Mouse (Mus musculus): Measurements from ENCODE around the gene Cmss1. TPM values are rescaled to one million over a fixed set of nuclear protein-coding genes. Genes with fewer than 3 reads are reported as not detected.

Gene Cmss1
- polyA plus RNA-seq, 1 experiment from 2014 or later, result 18.6 TPM

- peak; percentile 50; the same call in 1 of the 2 replicates for ATAC-seq (ENCODE audit: low read depth)
Measured at GRCm38 (mm10) chr16:57502230-57502629, 104.4 kb downstream of the Cmss1 start.

GRCm38 (mm10) chr16:57500851-57501250 lies 105.8 kb downstream of the Cmss1 start:
- WGBS (ENCODE audit: insufficient replicate concordance), result 41% methylated on average over 3 of the region's 3 CpGs
- Histone ChIP-seq H3K4me1 (ENCODE audit: control insufficient read depth, low read depth, low read length) (no peaks in the 10 kb centered on the region), H3K4me2 (ENCODE audit: low read depth, low read length) (no peak overlapping the region), H3K9ac (ENCODE audit: low read depth, low read length) (no peak overlapping the region), H3K27me3 (ENCODE audit: control insufficient read depth, insufficient read depth, low read depth, low read length) (no peaks in the 10 kb centered on the region), H3K9me3 (replicated peaks; ENCODE audit: control insufficient read depth, low read length) (no peaks in the 10 kb centered on the region), H3K4me3 (ENCODE audit: low read depth, low read length) (no peak overlapping the region), H3K36me3 (ENCODE audit: control insufficient read depth, insufficient read depth) (no peaks in the 10 kb centered on the region), H3K27ac (ENCODE audit: low read length) (no peak overlapping the region)
- ATAC-seq (ENCODE audit: low read depth), result no peak

More at GRCm38 (mm10) chr16:57502230-57502629, 104.4 kb downstream of the Cmss1 start:
- Histone ChIP-seq H3K9me3 (replicated peaks; ENCODE audit: control insufficient read depth, low read length) (no peaks in the 10 kb centered on the region), H3K9ac (ENCODE audit: low read depth, low read length) (no peak overlapping the region), H3K36me3 (ENCODE audit: control insufficient read depth, insufficient read depth) (no peaks in the 10 kb centered on the region), H3K4me3 (ENCODE audit: low read depth, low read length) (no peak overlapping the region), H3K4me2 (ENCODE audit: low read depth, low read length) (no peak overlapping the region), H3K4me1 (ENCODE audit: control insufficient read depth, low read depth, low read length) (no peaks in the 10 kb centered on the region), H3K27ac (ENCODE audit: low read length) (no peak overlapping the region), H3K27me3 (ENCODE audit: control insufficient read depth, insufficient read depth, low read depth, low read length) (no peaks in the 10 kb centered on the region)
- 58% methylated on average over 2 of the region's 2 CpGs for WGBS (ENCODE audit: insufficient replicate concordance)

- WGBS (ENCODE audit: insufficient replicate concordance), result 75% methylated on average over 10 of the region's 10 CpGs
Measured at GRCm38 (mm10) chr16:57496437-57497173, 110.1 kb downstream of the Cmss1 start.

GRCm38 (mm10) chr16:57495476-57496203 lies 111.0 kb downstream of the Cmss1 start:
- Histone ChIP-seq H3K4me2 (ENCODE audit: low read depth, low read length) (no peak overlapping the region), H3K36me3 (ENCODE audit: control insufficient read depth, insufficient read depth) (no peaks in the 10 kb centered on the region), H3K27me3 (ENCODE audit: control insufficient read depth, insufficient read depth, low read depth, low read length) (no peaks in the 10 kb centered on the region), H3K27ac (ENCODE audit: low read length) (no peak overlapping the region), H3K9me3 (replicated peaks; ENCODE audit: control insufficient read depth, low read length) (no peaks in the 10 kb centered on the region), H3K4me1 (ENCODE audit: control insufficient read depth, low read depth, low read length) (no peaks in the 10 kb centered on the region), H3K9ac (ENCODE audit: low read depth, low read length) (no peak overlapping the region), H3K4me3 (ENCODE audit: low read depth, low read length) (no peak overlapping the region)
- WGBS (ENCODE audit: insufficient replicate concordance), result 64% methylated on average over 10 of the region's 10 CpGs
- no peak for ATAC-seq (ENCODE audit: low read depth)

More at GRCm38 (mm10) chr16:57496437-57497173, 110.1 kb downstream of the Cmss1 start:
- Histone ChIP-seq H3K4me3 (ENCODE audit: low read depth, low read length) (no peak overlapping the region), H3K9me3 (replicated peaks; ENCODE audit: control insufficient read depth, low read length) (no peaks in the 10 kb centered on the region), H3K36me3 (ENCODE audit: control insufficient read depth, insufficient read depth) (no peaks in the 10 kb centered on the region), H3K4me1 (ENCODE audit: control insufficient read depth, low read depth, low read length) (no peaks in the 10 kb centered on the region), H3K9ac (ENCODE audit: low read depth, low read length) (no peak overlapping the region), H3K27me3 (ENCODE audit: control insufficient read depth, insufficient read depth, low read depth, low read length) (no peaks in the 10 kb centered on the region), H3K27ac (ENCODE audit: low read length) (no peak overlapping the region), H3K4me2 (ENCODE audit: low read depth, low read length) (no peak overlapping the region)
- ATAC-seq (ENCODE audit: low read depth), result no peak

GRCm38 (mm10) chr16:57491853-57492252 lies 114.8 kb downstream of the Cmss1 start:
- whole genome bisulfite sequencing (ENCODE audit: insufficient replicate concordance), result 73% methylated on average over 4 of the region's 4 CpGs
- H3K9ac ChIP-seq (ENCODE audit: low read depth, low read length), result no peak overlapping the region
- no peaks in the 10 kb centered on the region for H3K9me3 ChIP-seq (replicated peaks; ENCODE audit: control insufficient read depth, low read length)
- H3K4me1 ChIP-seq (ENCODE audit: control insufficient read depth, low read depth, low read length), result no peaks in the 10 kb centered on the region
- no peak overlapping the region for H3K27ac ChIP-seq (ENCODE audit: low read length)
- H3K4me2 ChIP-seq (ENCODE audit: low read depth, low read length), result no peak overlapping the region
- H3K4me3 ChIP-seq (ENCODE audit: low read depth, low read length), result no peak overlapping the region
- no peaks in the 10 kb centered on the region for H3K36me3 ChIP-seq (ENCODE audit: control insufficient read depth, insufficient read depth)
- H3K27me3 ChIP-seq (ENCODE audit: control insufficient read depth, insufficient read depth, low read depth, low read length), result no peaks in the 10 kb centered on the region
- no peak for ATAC-seq (ENCODE audit: low read depth)

- no peak overlapping the region for H3K9ac ChIP-seq (ENCODE audit: low read depth, low read length)
- no peak overlapping the region for H3K4me3 ChIP-seq (ENCODE audit: low read depth, low read length)
- no peaks in the 10 kb centered on the region for H3K27me3 ChIP-seq (ENCODE audit: control insufficient read depth, insufficient read depth, low read depth, low read length)
- no peaks in the 10 kb centered on the region for H3K36me3 ChIP-seq (ENCODE audit: control insufficient read depth, insufficient read depth)
- ATAC-seq (ENCODE audit: low read depth), result no peak
- H3K4me1 ChIP-seq (ENCODE audit: control insufficient read depth, low read depth, low read length), result no peaks in the 10 kb centered on the region
- H3K4me2 ChIP-seq (ENCODE audit: low read depth, low read length), result no peak overlapping the region
- 73% methylated on average over 8 of the region's 8 CpGs for WGBS (ENCODE audit: insufficient replicate concordance)
- no peaks in the 10 kb centered on the region for H3K9me3 ChIP-seq (replicated peaks; ENCODE audit: control insufficient read depth, low read length)
- no peak overlapping the region for H3K27ac ChIP-seq (ENCODE audit: low read length)
Measured at GRCm38 (mm10) chr16:57490691-57491090, 116.0 kb downstream of the Cmss1 start.

- Histone ChIP-seq H3K4me1 (ENCODE audit: control insufficient read depth, low read depth, low read length) (no peaks in the 10 kb centered on the region), H3K4me3 (ENCODE audit: low read depth, low read length) (no peak overlapping the region), H3K9ac (ENCODE audit: low read depth, low read length) (no peak overlapping the region), H3K9me3 (replicated peaks; ENCODE audit: control insufficient read depth, low read length) (no peaks in the 10 kb centered on the region), H3K27ac (ENCODE audit: low read length) (no peak overlapping the region), H3K36me3 (ENCODE audit: control insufficient read depth, insufficient read depth) (no peaks in the 10 kb centered on the region), H3K27me3 (ENCODE audit: control insufficient read depth, insufficient read depth, low read depth, low read length) (no peaks in the 10 kb centered on the region), H3K4me2 (ENCODE audit: low read depth, low read length) (no peak overlapping the region)
- ATAC-seq (ENCODE audit: low read depth), result no peak
Measured at GRCm38 (mm10) chr16:57488661-57489060, 118.0 kb downstream of the Cmss1 start.

- Histone ChIP-seq H3K27me3 (ENCODE audit: control insufficient read depth, insufficient read depth, low read depth, low read length) (no peaks in the 10 kb centered on the region), H3K4me3 (ENCODE audit: low read depth, low read length) (no peak overlapping the region), H3K4me2 (ENCODE audit: low read depth, low read length) (no peak overlapping the region), H3K9ac (ENCODE audit: low read depth, low read length) (no peak overlapping the region), H3K36me3 (ENCODE audit: control insufficient read depth, insufficient read depth) (no peaks in the 10 kb centered on the region), H3K27ac (ENCODE audit: low read length) (no peak overlapping the region), H3K4me1 (ENCODE audit: control insufficient read depth, low read depth, low read length) (no peaks in the 10 kb centered on the region), H3K9me3 (replicated peaks; ENCODE audit: control insufficient read depth, low read length) (no peaks in the 10 kb centered on the region)
- no peak for ATAC-seq (ENCODE audit: low read depth)
- WGBS (ENCODE audit: insufficient replicate concordance), result 69% methylated on average over 5 of the region's 5 CpGs
Measured at GRCm38 (mm10) chr16:57486266-57486665, 120.4 kb downstream of the Cmss1 start.

GRCm38 (mm10) chr16:57485265-57485664 lies 121.4 kb downstream of the Cmss1 start:
- H3K27me3 ChIP-seq (ENCODE audit: control insufficient read depth, insufficient read depth, low read depth, low read length), result no peaks in the 10 kb centered on the region
- WGBS (ENCODE audit: insufficient replicate concordance), result 64% methylated on average over 9 of the region's 9 CpGs
- H3K4me2 ChIP-seq (ENCODE audit: low read depth, low read length), result no peak overlapping the region
- H3K27ac ChIP-seq (ENCODE audit: low read length), result no peak overlapping the region
- no peaks in the 10 kb centered on the region for H3K4me1 ChIP-seq (ENCODE audit: control insufficient read depth, low read depth, low read length)
- H3K36me3 ChIP-seq (ENCODE audit: control insufficient read depth, insufficient read depth), result no peaks in the 10 kb centered on the region
- ATAC-seq (ENCODE audit: low read depth), result no peak
- no peak overlapping the region for H3K4me3 ChIP-seq (ENCODE audit: low read depth, low read length)
- no peak overlapping the region for H3K9ac ChIP-seq (ENCODE audit: low read depth, low read length)
- H3K9me3 ChIP-seq (replicated peaks; ENCODE audit: control insufficient read depth, low read length), result no peaks in the 10 kb centered on the region

All from liver, embryonic 16.5 days (tissue).